Mouse (Mus musculus): ENCODE results near the gene Cxcl9. TPM values are rescaled to one million over a fixed set of nuclear protein-coding genes. Genes with fewer than 3 reads are reported as not detected.

Cxcl9 gene
- polyA plus RNA-seq, 1 experiment from 2014 or later, result not detected

DNA sequence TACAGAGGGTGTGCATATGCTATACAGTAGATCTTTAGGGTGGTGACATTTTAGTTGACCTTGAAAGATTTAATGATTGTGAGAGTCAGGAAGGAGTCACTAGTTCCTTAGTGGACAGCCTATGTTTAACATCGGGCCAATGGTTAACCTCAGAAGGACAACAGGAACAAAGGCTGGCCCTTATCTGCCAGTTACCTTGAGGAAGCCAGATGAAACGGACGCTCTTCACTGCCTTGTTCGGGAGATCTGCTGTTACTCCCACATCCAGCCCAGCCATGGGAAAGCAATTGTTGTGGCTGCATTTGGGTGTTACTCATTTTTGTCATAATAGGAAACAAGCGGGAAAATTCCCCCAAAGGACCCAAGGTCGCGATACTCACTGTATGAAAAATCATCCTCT, 14.1 kb downstream of the Cxcl9 start:
- ATAC-seq (ENCODE audit: insufficient number of reproducible peaks, insufficient read depth, low FRiP score, low read depth), result no peak
- Histone ChIP-seq H3K9me3 (ENCODE audit: control insufficient read depth, low read depth, low read length) (no peaks in the 10 kb centered on the region), H3K36me3 (ENCODE audit: control insufficient read depth, insufficient read depth, low read length) (no peaks in the 10 kb centered on the region), H3K4me3 (ENCODE audit: low read depth, low read length) (no peak overlapping the region), H3K9ac (replicated peaks; ENCODE audit: low read depth, low read length) (no peak overlapping the region), H3K27me3 (ENCODE audit: control insufficient read depth, insufficient read depth, low read length) (no peaks in the 10 kb centered on the region), H3K4me1 (ENCODE audit: control insufficient read depth, insufficient read depth, low read length) (peaks cover 1% of the 10 kb centered on the region; the same call in 1 of the 2 replicates), H3K4me2 (replicated peaks; ENCODE audit: low read depth, low read length) (no peak overlapping the region), H3K27ac (ENCODE audit: low read length) (no peak overlapping the region)
- 57% methylated on average over 7 of the region's 7 CpGs for WGBS

DNA sequence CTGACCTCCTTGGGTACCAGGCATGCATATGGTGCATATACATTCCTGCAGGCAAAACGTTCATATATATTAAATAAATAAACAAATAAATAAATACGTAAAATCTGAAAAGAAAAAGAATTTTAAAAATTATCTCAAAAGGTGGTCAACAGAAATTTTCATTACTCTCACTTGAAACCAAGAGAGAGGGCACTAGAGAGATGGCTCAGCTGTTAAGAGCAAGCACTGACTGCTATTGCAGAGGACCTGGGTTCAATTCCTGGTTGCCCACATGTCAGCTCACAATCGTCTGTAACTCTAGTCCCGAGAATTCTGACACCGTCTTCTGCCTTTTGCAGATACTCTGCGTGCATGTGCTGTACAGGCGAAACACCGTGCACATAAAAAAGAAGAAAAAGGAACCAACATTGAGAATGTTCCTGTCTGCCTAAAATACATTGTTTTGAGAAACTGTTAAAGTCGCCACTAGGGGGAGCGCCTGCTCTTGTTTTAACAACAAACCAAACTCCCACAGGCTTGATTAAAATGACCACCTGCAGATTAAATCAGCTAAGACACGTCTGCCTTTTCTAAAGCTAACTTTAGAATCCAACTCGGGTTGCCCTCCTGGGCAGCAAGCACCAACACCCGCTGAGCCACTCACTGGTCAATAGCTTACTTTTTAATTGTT, 15.7 kb downstream of the Cxcl9 start:
- Histone ChIP-seq H3K4me3 (ENCODE audit: low read depth, low read length) (no peak overlapping the region), H3K4me2 (replicated peaks; ENCODE audit: low read depth, low read length) (no peak overlapping the region), H3K4me1 (ENCODE audit: control insufficient read depth, insufficient read depth, low read length) (peaks cover 7% of the 10 kb centered on the region; the same call in 1 of the 2 replicates), H3K9me3 (ENCODE audit: control insufficient read depth, low read depth, low read length) (no peaks in the 10 kb centered on the region), H3K27ac (ENCODE audit: low read length) (no peak overlapping the region), H3K36me3 (ENCODE audit: control insufficient read depth, insufficient read depth, low read length) (no peaks in the 10 kb centered on the region), H3K27me3 (ENCODE audit: control insufficient read depth, insufficient read depth, low read length) (no peaks in the 10 kb centered on the region), H3K9ac (replicated peaks; ENCODE audit: low read depth, low read length) (no peak overlapping the region)
- WGBS, result 13% methylated on average over 13 of the region's 13 CpGs
- ATAC-seq (ENCODE audit: insufficient number of reproducible peaks, insufficient read depth, low FRiP score, low read depth), result no peak

DNA sequence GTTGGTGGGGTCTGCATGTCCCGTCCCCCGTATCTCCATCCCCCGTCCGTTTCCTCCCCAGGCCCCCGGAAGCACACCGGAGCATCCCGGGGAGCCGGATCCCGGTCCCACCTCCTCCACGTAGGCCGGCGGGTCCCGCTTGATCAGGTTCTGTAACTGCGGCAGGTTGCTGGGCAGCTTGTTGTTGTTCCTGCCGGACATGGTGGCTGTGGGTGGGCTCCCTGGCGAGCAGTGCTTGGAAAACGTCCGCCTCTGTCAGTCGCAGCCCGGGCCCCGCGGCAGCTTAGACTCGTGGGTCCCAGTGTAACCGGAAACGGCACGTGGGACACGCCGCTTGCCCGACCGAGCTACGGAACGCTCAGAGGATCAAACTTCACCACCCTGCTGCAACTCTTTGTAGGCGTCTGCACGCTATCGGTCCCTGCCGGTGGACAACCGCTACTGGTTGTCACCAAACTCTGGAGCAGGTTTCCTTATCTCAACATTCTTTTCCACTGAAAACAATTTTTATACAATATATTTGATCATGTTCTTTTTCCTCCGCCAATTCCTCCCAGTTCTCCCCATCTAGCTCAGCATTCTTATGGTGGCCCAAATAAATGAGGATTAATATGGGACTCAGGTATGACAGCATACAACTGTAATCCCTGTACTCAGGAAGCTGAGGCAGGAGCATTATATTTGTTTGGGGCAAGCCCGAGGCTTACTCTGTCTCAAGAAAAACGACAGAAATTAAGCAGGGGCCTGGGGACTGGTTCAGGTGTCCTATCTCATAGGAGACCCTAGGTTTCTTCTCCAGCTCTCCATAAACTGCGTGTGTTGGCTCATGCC, 18.0 kb downstream of the Cxcl9 start, which contains the start of gene Sdad1:
Gene Sdad1, minus strand, starts transcription at position 799 of the 831 bp plus-strand sequence.
- Histone ChIP-seq H3K9me3 (ENCODE audit: control insufficient read depth, low read depth, low read length) (no peaks in the 10 kb centered on the region), H3K27ac (ENCODE audit: low read length) (peak within 1 kb of the TSS; percentile 52; the same call in 1 of the 2 replicates)
- WGBS, result 3% methylated on average over 40 of the region's 41 CpGs

DNA sequence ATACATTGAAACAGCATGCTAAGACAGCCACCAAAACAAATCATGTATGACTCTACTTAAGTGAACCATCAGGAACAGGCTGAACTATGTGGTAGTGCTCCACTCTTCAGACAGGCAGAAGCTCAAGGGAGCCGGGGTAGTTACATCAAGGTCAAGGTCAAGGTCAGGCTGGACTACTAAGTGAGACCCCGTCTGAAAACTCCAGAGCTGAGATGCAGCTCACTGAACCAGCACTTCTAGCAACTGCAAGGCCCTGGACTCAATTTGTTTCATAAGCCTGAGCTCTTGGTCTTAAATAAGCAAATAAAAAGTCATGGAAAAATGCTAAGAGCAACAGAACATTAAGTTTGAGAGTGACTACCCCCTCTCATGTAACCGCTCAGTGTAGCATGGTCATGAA, 23.6 kb downstream of the Cxcl9 start:
- Histone ChIP-seq H3K27me3 (ENCODE audit: control insufficient read depth, insufficient read depth, low read length) (no peaks in the 10 kb centered on the region), H3K9me3 (ENCODE audit: control insufficient read depth, low read depth, low read length) (no peaks in the 10 kb centered on the region), H3K9ac (replicated peaks; ENCODE audit: low read depth, low read length) (no peak overlapping the region), H3K4me2 (replicated peaks; ENCODE audit: low read depth, low read length) (no peak overlapping the region), H3K4me3 (ENCODE audit: low read depth, low read length) (no peak overlapping the region), H3K36me3 (ENCODE audit: control insufficient read depth, insufficient read depth, low read length) (peaks cover 55% of the 10 kb centered on the region), H3K27ac (ENCODE audit: low read length) (no peak overlapping the region), H3K4me1 (ENCODE audit: control insufficient read depth, insufficient read depth, low read length) (peaks cover 7% of the 10 kb centered on the region; the same call in 1 of the 2 replicates)
- no peak for ATAC-seq (ENCODE audit: insufficient number of reproducible peaks, insufficient read depth, low FRiP score, low read depth)
- WGBS, result 86% methylated on average over 3 of the region's 3 CpGs

More for the DNA sequence above, 18.0 kb downstream of the Cxcl9 start, which contains the start of gene Sdad1:
- Histone ChIP-seq H3K4me2 (replicated peaks; ENCODE audit: low read depth, low read length) (peak within 1 kb of the TSS; percentile 52), H3K4me3 (ENCODE audit: low read depth, low read length) (peak within 1 kb of the TSS; percentile 68), H3K36me3 (ENCODE audit: control insufficient read depth, insufficient read depth, low read length) (peaks cover 5% of the 10 kb centered on the region), H3K27me3 (ENCODE audit: control insufficient read depth, insufficient read depth, low read length) (no peaks in the 10 kb centered on the region), H3K4me1 (ENCODE audit: control insufficient read depth, insufficient read depth, low read length) (peaks cover 7% of the 10 kb centered on the region; the same call in 1 of the 2 replicates), H3K9ac (replicated peaks; ENCODE audit: low read depth, low read length) (peak within 1 kb of the TSS; percentile 59)
- ATAC-seq (ENCODE audit: insufficient number of reproducible peaks, insufficient read depth, low FRiP score, low read depth), result peak; percentile 93

DNA sequence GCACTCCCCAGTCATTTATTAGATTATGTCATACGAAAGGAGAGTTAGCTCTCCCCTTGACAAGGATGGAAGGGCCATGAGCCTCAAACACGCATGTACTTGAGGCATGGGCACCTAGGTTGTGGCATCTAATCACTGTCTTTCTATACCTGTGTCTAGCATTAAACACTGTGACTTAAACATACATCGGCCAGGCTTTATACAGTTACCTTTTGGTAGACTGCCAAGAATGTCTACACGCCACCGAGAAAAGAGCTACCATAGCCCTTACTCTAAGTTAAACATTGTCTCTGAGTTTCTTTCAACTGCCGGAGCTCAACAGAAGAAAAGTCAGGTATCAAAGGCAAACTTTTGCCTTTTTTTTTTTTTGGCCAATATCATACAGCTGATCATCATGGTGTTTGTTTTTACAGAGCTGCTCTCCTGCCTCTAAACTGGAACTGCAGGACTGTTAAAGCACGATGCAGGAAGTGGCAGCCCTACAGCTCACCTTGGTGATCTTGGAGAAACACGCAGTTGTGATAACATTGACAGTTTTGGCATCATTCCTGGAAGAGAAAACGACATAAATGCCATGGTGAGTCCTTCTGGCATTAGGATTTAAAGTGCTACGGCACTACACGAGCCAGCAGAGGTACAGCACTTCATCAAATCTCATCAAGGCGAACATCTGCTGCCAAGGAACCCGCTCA, 25.6 kb downstream of the Cxcl9 start:
- Histone ChIP-seq H3K9me3 (ENCODE audit: control insufficient read depth, low read depth, low read length) (no peaks in the 10 kb centered on the region), H3K4me2 (replicated peaks; ENCODE audit: low read depth, low read length) (no peak overlapping the region), H3K4me3 (ENCODE audit: low read depth, low read length) (no peak overlapping the region), H3K4me1 (ENCODE audit: control insufficient read depth, insufficient read depth, low read length) (no peaks in the 10 kb centered on the region), H3K36me3 (ENCODE audit: control insufficient read depth, insufficient read depth, low read length) (peaks cover 63% of the 10 kb centered on the region), H3K27ac (ENCODE audit: low read length) (no peak overlapping the region), H3K27me3 (ENCODE audit: control insufficient read depth, insufficient read depth, low read length) (no peaks in the 10 kb centered on the region), H3K9ac (replicated peaks; ENCODE audit: low read depth, low read length) (no peak overlapping the region)
- WGBS, result 85% methylated on average over 13 of the region's 13 CpGs
- no peak for ATAC-seq (ENCODE audit: insufficient number of reproducible peaks, insufficient read depth, low FRiP score, low read depth)

DNA sequence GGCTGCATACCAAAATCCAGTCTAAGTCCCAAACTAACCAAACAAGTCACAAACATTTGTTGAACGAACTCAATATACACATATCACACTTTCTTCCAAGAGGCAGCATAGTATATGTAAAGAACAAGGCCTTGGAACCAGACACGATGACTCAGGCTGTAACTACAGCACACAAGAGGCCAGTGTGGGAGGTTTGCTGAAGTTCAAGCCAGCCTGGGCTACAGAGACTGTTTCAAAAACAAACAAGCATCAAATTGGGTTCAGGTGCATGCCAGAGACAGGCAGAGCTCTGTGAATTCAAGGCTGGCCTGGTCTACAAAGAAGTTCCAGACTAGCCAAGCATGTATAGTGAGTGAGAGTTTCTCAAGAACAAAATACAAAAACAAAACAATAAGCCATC, 33.4 kb downstream of the Cxcl9 start:
- no peak overlapping the region for H3K27ac ChIP-seq (ENCODE audit: low read length)
- H3K4me1 ChIP-seq (ENCODE audit: control insufficient read depth, insufficient read depth, low read length), result no peaks in the 10 kb centered on the region
- H3K9ac ChIP-seq (replicated peaks; ENCODE audit: low read depth, low read length), result no peak overlapping the region
- 92% methylated on average over 2 of the region's 2 CpGs for WGBS
- H3K4me3 ChIP-seq (ENCODE audit: low read depth, low read length), result no peak overlapping the region
- H3K9me3 ChIP-seq (ENCODE audit: control insufficient read depth, low read depth, low read length), result no peaks in the 10 kb centered on the region
- H3K4me2 ChIP-seq (replicated peaks; ENCODE audit: low read depth, low read length), result no peak overlapping the region
- no peaks in the 10 kb centered on the region for H3K27me3 ChIP-seq (ENCODE audit: control insufficient read depth, insufficient read depth, low read length)
- ATAC-seq (ENCODE audit: insufficient number of reproducible peaks, insufficient read depth, low FRiP score, low read depth), result no peak
- H3K36me3 ChIP-seq (ENCODE audit: control insufficient read depth, insufficient read depth, low read length), result peaks cover 77% of the 10 kb centered on the region

DNA sequence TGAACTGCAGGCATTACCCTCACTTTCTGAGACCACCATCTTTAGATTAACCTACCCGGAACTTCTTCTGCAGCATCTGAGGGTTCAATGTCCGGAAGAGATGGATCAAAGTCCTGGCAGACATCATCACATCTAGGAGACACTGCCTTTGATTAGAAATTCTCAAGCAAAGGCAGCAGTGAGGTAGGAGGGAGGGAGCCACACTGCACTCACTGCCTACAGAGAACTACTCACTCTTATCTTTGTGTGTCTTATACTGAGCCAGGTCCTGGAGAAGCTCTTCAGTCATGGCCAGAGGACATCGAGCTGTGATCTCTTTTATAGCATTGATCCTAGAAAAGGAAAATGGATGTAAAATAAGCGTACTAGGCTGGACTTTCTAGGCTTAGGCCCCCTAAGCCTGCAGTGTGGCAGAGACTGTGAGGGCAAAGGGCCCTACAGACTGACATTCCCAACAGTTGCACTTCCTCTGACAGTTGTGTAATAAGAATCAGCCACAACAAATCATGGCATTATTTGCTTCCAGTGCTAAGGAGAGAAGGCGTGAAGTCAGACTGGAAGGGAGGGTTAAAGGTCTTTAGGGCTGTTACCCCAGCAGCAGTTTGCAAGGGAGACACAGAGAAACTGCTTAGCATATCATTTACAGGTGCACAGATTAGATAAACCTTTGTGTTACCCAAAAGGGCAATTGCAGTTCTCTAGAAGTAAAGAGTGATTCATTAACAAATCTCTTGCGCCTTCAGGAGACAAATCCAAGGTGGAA, 36.0 kb downstream of the Cxcl9 start:
- WGBS, result 86% methylated on average over 6 of the region's 6 CpGs

DNA sequence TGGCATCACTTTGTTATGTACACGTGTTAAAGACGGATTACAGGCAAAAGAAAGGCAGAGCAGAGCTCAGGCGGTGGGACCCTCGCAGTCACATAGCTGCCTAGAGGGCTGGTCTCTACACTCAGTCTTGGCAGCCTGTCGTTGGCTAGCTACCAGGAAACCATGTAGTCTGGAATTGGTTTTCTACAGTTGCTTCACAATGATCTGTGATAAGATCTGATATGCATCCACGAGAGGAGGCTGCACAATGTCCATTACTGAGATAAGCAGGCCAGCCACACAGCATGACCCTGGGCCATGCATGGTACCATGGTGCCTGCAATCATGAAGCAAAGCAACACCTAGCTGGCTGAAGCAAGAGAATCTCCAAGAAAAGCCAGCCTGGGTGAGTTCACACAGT, 40.0 kb downstream of the Cxcl9 start:
- WGBS, result 84% methylated on average over 6 of the region's 6 CpGs
- H3K27me3 ChIP-seq (ENCODE audit: control insufficient read depth, insufficient read depth, low read length), result no peaks in the 10 kb centered on the region
- no peaks in the 10 kb centered on the region for H3K9me3 ChIP-seq (ENCODE audit: control insufficient read depth, low read depth, low read length)
- H3K27ac ChIP-seq (ENCODE audit: low read length), result no peak overlapping the region
- H3K4me1 ChIP-seq (ENCODE audit: control insufficient read depth, insufficient read depth, low read length), result no peaks in the 10 kb centered on the region
- H3K9ac ChIP-seq (replicated peaks; ENCODE audit: low read depth, low read length), result no peak overlapping the region
- H3K4me3 ChIP-seq (ENCODE audit: low read depth, low read length), result no peak overlapping the region
- peaks cover 58% of the 10 kb centered on the region for H3K36me3 ChIP-seq (ENCODE audit: control insufficient read depth, insufficient read depth, low read length)
- ATAC-seq (ENCODE audit: insufficient number of reproducible peaks, insufficient read depth, low FRiP score, low read depth), result no peak
- no peak overlapping the region for H3K4me2 ChIP-seq (replicated peaks; ENCODE audit: low read depth, low read length)

More for the DNA sequence above, 36.0 kb downstream of the Cxcl9 start:
- no peak overlapping the region for H3K27ac ChIP-seq (ENCODE audit: low read length)
- no peak overlapping the region for H3K4me3 ChIP-seq (ENCODE audit: low read depth, low read length)
- no peaks in the 10 kb centered on the region for H3K4me1 ChIP-seq (ENCODE audit: control insufficient read depth, insufficient read depth, low read length)
- no peaks in the 10 kb centered on the region for H3K27me3 ChIP-seq (ENCODE audit: control insufficient read depth, insufficient read depth, low read length)
- peaks cover 80% of the 10 kb centered on the region for H3K36me3 ChIP-seq (ENCODE audit: control insufficient read depth, insufficient read depth, low read length)
- ATAC-seq (ENCODE audit: insufficient number of reproducible peaks, insufficient read depth, low FRiP score, low read depth), result peak; percentile 37; the same call in 1 of the 2 replicates
- no peaks in the 10 kb centered on the region for H3K9me3 ChIP-seq (ENCODE audit: control insufficient read depth, low read depth, low read length)
- H3K4me2 ChIP-seq (replicated peaks; ENCODE audit: low read depth, low read length), result no peak overlapping the region
- no peak overlapping the region for H3K9ac ChIP-seq (replicated peaks; ENCODE audit: low read depth, low read length)

Data from stomach, embryonic 14.5 days (tissue).